Mouse (Mus musculus): ENCODE measurements around the gene Tnrc6b.
"Not testable (repeated sequence)": the region's sequence is repeated elsewhere in the genome, so short reads cannot be mapped to it uniquely, and the experiment has no call there.

The Tnrc6b gene

DNA sequence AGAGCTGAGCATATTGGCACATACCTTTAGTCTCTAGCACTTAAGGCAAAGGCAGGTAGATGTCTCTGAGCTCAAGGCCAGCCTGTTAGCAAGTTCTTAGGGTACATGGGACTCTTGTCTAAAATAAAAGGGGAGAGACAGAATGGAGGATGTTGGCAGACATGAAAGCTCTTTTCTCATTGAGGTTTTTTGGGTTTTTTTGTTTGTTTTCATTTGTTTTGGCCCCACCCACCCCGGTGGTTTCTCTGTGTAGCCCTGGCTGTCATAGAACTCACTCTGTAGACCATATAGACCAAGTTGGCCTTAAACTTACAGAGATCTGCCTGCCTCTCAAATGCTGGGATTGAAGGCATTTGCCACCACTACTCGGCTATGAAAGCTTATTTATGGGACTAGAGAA is 213.1 kb downstream of the Tnrc6b start:
- in situ Hi-C loops (cut with MboI; ENCODE audit: low pct_unique_long_range_greater_than_20kb in 1 of 2, low sequenced_read_pairs in 2 of 2, unreplicated experiment in 1 of 2), result no loop called here

DNA sequence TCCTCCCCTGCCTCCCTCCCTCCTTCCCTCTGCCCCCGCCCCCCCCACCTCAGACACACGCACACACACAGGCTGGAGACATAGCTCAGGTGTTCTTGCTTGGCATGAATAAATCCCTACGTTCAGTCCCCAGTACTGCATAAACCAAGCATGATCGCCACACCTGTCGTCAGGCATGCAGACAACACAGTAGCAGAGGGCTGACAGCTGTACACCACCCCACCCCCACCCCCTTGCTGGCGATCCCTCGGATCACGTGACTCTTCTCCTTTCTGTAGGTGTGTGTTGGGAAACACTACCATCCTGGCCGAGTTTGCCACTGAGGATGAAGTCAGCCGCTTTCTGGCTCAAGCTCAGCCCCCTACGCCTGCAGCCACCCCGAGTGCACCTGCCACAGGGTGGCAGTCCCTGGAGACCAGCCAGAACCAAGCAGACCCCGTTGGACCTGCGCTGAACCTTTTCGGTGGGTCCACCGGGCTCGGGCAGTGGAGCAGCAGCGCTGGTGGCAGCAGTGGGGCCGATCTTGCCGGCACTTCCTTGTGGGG is 217.8 kb downstream of the Tnrc6b start:
- in situ Hi-C loops (cut with MboI; ENCODE audit: low pct_unique_long_range_greater_than_20kb in 1 of 2, low sequenced_read_pairs in 2 of 2, unreplicated experiment in 1 of 2), result no loop called here

DNA sequence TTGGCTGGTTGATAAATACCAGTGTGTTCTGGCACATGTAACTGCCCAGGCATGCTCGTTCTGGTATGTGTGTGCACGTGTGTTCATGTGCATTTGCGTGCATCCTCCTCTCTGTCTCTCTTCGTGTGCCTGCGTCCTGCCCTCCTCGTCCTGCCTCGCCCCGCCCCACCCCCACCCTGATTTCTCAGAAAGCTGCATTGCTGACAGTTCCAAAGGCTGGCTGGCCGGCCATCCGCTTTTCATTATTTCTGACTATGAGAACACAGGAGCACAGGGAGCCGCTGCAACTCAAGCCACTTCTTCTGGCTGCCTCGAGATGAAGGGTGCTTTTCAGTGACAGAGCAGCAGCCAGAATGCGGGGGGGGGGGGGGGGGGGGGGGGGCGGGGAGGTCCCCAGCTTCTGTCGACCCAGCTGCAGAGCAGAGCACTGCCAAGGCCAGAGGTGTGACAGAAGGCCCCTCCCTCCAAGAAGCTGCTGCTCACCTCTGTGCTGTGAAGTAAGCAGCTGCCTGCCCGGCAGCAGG is 219.0 kb downstream of the Tnrc6b start:
- in situ Hi-C loops (cut with MboI; ENCODE audit: low pct_unique_long_range_greater_than_20kb in 1 of 2, low sequenced_read_pairs in 2 of 2, unreplicated experiment in 1 of 2), result no loop called here

DNA sequence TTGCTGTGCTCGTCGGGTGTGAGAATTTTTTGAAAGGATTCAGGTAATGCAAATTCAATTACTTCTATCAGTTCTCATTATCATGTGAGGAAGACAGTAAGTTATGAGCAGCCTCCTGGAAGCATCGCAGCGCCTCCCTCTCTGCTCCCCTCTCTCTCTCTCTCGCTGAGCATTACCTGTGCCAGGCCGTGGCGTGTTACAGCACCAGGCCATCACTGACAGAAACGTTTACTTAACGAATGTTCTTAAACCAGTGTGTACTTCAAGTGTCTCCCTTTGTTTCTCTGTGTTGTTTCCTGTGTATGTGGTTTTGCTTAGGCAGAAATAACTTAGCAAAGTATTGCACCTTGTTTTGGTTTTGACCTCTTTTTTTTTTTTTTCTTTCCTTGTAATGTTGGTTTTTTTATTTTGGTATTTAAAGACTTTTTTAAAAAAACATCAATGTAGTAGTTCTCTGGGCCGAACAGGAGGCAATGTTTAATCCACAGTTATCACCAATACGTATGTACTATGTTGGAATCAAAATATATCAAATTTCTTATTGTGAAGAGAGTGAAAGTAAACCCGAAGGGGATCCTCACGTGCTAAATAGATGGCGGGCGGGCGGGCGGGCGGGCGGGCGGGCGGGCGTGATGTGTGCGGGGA is 219.7 kb downstream of the Tnrc6b start:
- in situ Hi-C loops (cut with MboI; ENCODE audit: low pct_unique_long_range_greater_than_20kb in 1 of 2, low sequenced_read_pairs in 2 of 2, unreplicated experiment in 1 of 2), result not testable (repeated sequence)

DNA sequence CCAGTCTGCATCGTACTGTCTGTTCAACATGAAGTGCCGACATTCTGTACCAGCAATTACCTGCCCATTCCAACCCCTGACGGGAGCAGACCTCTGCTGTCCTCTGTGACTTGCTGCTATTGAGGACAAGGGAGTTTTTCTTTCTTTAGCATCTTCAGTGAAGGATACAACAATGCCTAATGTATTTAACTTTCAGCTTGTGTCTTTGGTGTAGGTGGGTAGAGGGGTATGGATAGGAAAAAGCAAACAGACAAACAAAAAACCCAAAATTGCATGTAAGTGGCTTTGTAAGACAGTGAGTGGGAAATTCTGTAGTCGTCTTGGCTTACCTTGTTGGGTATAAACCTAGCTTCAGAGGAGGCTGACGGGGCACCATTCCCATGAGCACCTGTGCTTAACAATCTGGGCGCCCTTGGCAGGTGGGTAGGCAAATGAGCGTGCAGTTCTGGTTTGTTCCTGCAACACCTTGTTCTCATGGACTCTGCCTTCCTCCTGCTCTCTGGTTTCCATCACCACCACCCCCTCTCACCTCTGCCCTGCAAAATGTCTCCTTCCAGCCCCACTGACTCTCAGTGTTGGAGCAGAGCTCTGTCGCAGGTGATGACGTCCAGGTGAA is 220.3 kb downstream of the Tnrc6b start:
- in situ Hi-C loops (cut with MboI; ENCODE audit: low pct_unique_long_range_greater_than_20kb in 1 of 2, low sequenced_read_pairs in 2 of 2, unreplicated experiment in 1 of 2), result no loop called here

DNA sequence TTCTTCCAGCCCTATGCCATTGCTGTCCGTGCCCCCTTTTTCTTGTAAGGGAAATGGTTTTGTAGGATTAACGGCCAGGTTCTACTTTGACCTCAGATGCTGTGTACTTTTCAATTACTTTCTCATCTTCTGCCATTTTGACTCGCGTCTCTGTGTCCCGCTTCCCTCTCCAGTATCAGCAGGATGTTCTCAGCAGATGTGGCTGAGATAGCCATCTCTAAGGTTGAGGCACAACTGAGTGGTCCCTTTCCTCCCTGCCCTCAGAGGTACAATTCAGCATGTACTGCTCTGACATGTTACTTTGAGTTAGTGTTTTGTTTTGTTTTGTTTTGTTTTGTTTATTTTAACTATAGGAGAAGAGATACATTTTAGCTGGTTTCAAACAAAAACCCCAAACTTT is 223.7 kb downstream of the Tnrc6b start:
- in situ Hi-C loops (cut with MboI; ENCODE audit: low pct_unique_long_range_greater_than_20kb in 1 of 2, low sequenced_read_pairs in 2 of 2, unreplicated experiment in 1 of 2), result no loop called here

DNA sequence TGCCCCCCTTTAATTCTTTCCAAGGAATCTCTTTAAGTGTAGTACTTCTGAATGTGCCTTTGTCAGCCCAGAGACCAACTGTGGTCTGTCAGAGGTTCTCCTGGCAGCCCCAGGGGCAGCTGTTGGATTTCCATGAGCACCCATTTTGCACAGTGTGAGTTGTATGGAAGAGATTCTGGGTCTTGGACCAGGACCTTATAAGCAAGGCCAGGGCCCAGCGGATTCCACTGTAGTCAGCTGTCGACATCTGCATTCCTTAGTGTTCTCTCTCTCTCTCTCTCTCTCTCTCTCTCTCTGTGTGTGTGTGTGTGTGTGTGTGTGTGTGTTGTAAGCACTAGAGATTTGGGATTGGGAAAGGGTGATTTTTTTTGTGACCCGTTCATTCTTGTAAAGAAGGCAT is 225.6 kb downstream of the Tnrc6b start:
- in situ Hi-C loops (cut with MboI; ENCODE audit: low pct_unique_long_range_greater_than_20kb in 1 of 2, low sequenced_read_pairs in 2 of 2, unreplicated experiment in 1 of 2), result no loop called here

DNA sequence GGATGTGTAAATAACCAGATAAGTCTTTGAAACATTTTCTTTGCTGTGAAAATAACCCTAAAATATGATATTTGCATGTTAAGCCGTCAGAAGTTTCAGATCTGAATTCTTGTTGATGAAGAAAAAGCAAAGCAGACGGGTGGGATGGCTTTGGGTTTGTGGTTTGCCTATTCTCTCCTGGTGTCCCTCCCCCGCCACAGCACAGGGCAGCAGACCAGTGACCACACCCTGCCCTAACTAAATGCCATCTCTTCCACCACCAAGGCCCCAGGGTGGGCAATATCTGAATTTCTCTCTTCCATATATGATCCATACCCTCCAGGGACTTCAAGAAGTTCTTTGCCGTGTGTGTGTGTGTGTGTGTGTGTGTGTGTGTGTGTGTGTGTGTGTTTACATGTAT is 227.5 kb downstream of the Tnrc6b start:
- in situ Hi-C loops (cut with MboI; ENCODE audit: low pct_unique_long_range_greater_than_20kb in 1 of 2, low sequenced_read_pairs in 2 of 2, unreplicated experiment in 1 of 2), result no loop called here

DNA sequence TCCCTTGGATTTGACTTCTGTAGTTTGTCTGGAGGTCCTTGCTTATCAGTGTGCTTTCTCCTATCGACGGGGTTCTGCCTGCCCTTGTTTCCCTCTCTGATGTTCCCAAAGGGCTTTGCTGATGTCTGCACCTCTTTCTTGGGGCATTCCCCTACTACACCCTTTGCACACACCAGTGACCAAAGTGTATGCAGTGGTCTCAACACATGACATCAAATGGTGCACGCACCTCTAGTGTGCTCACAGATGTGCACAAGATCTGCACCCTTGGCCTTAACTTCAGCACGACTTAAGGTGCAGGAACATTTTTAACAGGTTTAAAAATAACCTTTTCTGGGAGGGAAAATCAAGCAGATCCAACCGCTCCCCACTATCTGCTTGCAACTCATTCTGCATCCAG is 228.3 kb downstream of the Tnrc6b start:
- in situ Hi-C loops (cut with MboI; ENCODE audit: low pct_unique_long_range_greater_than_20kb in 1 of 2, low sequenced_read_pairs in 2 of 2, unreplicated experiment in 1 of 2), result no loop called here

DNA sequence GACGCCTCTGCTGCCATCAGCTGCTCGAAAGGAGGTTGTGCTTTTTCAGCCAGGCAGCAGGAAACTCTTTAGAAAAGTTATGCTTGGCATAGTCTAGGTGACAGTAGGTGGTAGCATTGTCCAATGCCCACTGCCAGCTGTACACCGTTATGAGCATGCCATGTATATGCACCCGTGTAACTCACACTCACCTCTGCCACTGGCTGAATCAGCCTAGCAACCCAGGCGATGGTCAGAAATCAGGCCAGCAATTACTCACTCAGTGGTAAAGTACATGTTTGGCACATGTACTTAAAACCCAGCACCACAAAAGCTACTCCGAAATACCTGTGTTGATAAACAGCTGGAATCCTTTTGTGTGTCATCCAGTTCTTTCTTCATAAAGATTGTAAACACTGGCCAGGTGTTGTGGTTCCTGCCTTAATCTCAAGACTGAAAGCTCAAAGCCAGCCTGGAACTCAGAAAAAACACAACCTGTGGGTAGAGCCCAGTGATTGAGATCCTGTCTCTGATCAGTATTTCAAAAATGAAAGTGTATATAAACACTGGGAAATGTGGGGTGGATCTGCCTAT is 230.4 kb downstream of the Tnrc6b start:
- in situ Hi-C loops (cut with MboI; ENCODE audit: low pct_unique_long_range_greater_than_20kb in 1 of 2, low sequenced_read_pairs in 2 of 2, unreplicated experiment in 1 of 2), result no loop called here

DNA sequence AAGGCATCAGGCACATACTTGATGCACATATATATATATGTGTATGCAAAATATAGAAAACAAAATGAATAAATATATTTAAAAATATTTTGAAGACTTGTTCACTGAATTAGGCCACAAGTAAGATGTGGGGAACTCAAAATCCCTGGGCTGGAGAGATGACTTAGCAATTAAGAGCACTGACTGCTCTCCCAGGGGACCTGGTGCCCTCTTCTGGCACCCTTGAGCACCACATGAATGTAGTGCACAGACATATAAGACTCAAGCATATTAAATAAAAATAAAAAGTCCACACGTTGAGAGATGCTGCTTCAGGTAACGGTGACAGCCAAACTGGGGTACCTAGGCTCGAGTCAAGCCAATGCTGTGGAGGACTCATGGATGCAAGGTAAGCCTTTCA is 234.7 kb downstream of the Tnrc6b start:
- in situ Hi-C loops (cut with MboI; ENCODE audit: low pct_unique_long_range_greater_than_20kb in 1 of 2, low sequenced_read_pairs in 2 of 2, unreplicated experiment in 1 of 2), result no loop called here

DNA sequence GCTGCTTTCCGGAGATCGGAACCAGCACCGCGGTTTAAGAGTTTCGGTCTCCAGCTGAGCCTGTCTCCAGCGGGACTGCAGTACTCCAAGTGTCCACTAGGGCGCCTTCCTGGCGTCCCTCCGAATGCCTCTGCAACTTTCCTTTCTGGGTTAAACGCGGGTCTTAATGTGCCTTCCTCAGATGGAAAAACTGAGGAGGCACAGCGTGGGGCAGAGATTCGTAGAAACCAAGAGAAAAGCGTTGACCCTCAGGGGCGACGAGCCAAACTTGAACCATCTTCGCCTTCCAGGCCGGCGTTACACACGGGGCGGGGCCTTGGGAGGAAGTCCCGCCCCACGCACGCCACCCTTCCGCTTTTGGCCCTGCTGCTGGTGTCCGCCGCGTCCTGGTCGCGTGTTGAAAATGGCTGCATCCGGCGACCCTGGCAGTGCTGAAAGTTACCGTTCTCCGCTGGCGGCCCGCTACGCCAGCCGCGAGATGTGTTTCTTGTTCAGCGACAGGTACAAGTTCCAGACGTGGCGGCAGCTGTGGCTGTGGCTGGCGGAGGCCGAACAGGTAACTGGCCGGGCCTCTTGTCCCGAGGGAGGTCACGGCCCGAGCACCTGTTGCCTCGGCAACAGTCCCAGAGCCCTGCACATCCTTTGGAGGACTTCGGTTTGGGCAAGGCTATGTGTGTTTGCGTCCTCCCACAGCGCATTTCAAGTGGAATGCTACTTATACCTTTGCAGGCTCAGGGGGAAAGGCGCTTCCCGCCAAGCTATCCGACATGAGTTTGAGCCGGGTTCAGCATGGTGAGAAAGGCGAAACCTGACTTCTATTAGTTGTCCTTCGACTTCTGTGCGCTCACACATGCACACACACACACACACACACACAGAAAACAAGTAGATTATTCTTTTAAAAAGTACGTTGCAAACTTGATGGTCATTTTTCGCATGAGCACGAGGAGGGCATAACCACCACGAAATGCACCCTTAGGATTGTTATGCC is 237.3 kb downstream of the Tnrc6b start, which contains the start of gene Adsl:
Gene Adsl (plus strand): TSS at position 346 of the 991 bp plus-strand sequence.
- in situ Hi-C loops (cut with MboI; ENCODE audit: low pct_unique_long_range_greater_than_20kb in 1 of 2, low sequenced_read_pairs in 2 of 2, unreplicated experiment in 1 of 2), result no loop called here

DNA sequence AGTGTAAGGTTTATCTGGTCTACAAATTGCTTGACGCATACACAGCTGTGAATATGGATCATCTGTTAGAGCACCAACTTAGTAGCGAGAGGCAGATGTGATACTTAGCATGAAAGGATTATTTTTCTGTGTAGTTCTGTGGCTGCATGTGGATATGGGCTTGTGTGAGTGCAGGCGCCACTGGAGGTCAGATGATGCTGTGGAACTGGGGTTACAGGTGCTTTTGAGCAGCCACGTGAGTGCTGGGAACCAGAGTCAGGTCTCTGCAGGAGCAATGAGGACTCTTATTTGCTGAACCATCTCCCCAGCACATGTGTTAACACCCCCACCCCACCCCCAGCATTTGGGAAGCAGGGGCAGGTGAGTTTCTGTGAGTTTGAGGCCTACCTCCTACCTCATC is 238.3 kb downstream of the Tnrc6b start:
- in situ Hi-C loops (cut with MboI; ENCODE audit: low pct_unique_long_range_greater_than_20kb in 1 of 2, low sequenced_read_pairs in 2 of 2, unreplicated experiment in 1 of 2), result no loop called here

DNA sequence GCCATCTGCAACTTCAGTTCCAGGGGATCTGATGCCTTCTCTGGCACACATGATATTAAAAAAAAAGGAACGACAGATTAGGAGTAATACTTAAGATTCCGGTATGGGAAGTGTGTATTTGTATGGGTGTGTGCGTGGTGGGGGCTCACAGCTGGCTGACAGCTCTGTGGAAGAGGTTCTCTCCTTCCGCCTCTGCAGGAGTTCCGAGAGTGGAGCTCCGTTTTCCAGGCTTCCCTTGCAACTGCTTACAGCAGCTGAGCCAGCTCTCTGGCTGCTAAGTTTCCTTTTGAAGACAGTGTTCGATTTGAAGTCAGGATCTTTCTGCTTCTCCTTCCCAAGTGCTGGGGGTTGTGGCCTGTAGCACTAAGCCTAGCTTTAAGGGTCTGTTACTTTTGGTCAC is 238.9 kb downstream of the Tnrc6b start:
- in situ Hi-C loops (cut with MboI; ENCODE audit: low pct_unique_long_range_greater_than_20kb in 1 of 2, low sequenced_read_pairs in 2 of 2, unreplicated experiment in 1 of 2), result no loop called here

DNA sequence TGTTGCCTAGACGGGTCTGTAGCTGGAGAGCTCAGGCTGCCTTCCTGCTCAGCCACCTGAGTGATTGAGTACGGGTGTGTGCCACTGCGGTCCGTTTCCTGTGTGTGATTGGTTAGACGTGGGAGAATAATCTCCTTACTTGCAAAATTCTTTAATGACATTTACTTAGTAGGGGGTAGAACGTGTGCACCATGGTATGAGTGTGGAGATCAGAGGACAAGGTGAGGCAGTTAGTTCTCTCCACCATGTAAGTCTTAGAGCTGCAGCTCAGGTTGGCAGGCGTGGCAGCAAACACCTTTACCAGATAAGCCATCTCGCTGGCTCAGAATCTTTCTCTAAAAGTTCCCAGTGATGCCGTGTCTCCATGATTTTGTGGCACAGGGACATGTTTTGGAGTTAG is 242.9 kb downstream of the Tnrc6b start:
- in situ Hi-C loops (cut with MboI; ENCODE audit: low pct_unique_long_range_greater_than_20kb in 1 of 2, low sequenced_read_pairs in 2 of 2, unreplicated experiment in 1 of 2), result no loop called here

DNA sequence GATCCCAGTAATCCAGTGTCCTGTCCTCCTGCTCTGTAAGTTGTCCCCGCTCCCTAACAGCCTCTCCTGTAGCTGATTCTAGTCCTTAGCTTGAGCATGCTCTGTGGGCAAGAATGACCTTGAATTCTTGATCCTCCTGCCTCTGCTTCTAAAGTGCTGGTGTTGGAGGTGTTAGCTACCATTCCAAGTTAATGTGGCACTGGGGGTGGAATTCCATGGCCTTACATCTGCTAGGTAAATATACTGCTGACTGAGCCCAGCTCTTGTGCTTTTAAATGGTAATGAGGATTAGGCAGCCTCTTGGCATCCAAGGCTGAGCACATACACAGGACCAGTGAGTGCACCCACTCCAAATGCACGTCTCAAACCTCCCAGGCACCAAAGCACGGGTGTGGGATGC is 243.7 kb downstream of the Tnrc6b start:
- in situ Hi-C loops (cut with MboI; ENCODE audit: low pct_unique_long_range_greater_than_20kb in 1 of 2, low sequenced_read_pairs in 2 of 2, unreplicated experiment in 1 of 2), result no loop called here

DNA sequence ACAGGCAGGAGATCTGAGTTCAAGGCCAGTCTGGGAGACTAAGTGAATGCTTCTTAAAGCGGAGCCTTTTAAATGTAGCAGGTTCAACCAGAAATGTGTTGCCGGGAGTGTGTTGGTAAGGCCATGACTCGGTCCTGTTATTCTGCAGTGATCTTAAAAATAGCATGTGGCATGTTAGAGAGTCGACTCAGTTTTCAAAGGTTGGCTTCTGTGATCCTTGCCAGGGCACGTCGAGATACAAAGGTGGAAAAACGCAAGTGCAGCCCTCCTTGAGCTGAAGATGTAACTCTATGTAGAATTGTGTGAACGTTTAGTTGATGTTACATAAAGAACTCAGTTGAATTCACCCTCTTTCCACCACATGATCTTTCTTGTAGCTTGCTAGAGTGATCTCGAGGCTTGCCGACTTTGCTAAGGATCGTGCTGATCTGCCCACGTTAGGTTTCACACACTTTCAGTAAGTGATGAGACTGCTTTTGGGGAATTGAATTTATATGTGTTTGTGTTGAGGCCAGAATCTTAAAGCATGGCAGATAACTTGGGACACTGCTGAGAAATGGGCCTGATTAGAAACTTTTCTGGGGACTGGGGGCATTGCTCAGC is 244.8 kb downstream of the Tnrc6b start:
- in situ Hi-C loops (cut with MboI; ENCODE audit: low pct_unique_long_range_greater_than_20kb in 1 of 2, low sequenced_read_pairs in 2 of 2, unreplicated experiment in 1 of 2), result no loop called here

DNA sequence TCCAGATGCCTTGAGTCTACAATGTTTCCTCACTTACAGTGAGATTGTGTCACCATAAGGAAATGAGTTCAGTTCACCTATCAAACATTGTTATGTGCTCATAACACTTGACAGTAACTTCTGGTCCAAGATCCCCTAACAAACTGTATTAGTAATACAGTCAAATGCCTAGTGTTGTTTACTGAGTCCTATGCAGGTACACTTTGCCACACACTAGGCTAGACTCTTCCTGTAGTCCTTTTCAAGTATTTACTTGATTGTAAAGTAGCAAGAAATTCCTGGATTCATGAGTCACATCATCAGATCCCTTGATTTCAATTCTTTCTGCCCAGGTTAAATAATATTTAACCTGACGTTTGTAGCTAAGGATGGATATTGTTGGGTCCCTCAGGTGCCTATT is 258.3 kb downstream of the Tnrc6b start:
- in situ Hi-C loops (cut with MboI; ENCODE audit: low pct_unique_long_range_greater_than_20kb in 1 of 2, low sequenced_read_pairs in 2 of 2, unreplicated experiment in 1 of 2), result no loop called here
